Mouse (Mus musculus): ENCODE measurements around the gene Rgs9bp. TPM values are rescaled to one million over a fixed set of nuclear protein-coding genes. Genes with fewer than 3 reads are reported as not detected.

The Rgs9bp gene
- total RNA-seq, 2 experiments from 2014 or later, result 0.05 to 0.43 TPM

GRCm38 (mm10) chr7:35530026-35530425, 55.4 kb downstream of the Rgs9bp start:
- DNase-seq, result no peak

Other genes starting within 250 kb of the Rgs9bp start
- gene Faap24, start 188.7 kb downstream of the Rgs9bp start, total RNA-seq (2021), result 1 to 10 TPM in 1 of 2 experiments, under 1 TPM in 1; 0.79 to 1.0 TPM
- 1 to 10 TPM; 4.9 to 6.4 TPM for gene Cep89, start 188.5 kb downstream of the Rgs9bp start, total RNA-seq (2021)
- gene Slc7a9, start 136.8 kb downstream of the Rgs9bp start, total RNA-seq (2021), result not detected
- not detected for gene Tdrd12, start 47.8 kb downstream of the Rgs9bp start, total RNA-seq (2021)
- 10 to 100 TPM; 37.7 to 42.7 TPM for gene Nudt19, start 29.3 kb downstream of the Rgs9bp start, total RNA-seq (2021)
- gene Ankrd27, start 662 bp upstream of the Rgs9bp start, total RNA-seq (2021), result 10 to 100 TPM in 1 of 2 experiments, 1 to 10 TPM in 1; 7.9 to 11.1 TPM
- gene Pdcd5, start 61.9 kb upstream of the Rgs9bp start, total RNA-seq (2021), result 100 to 1,000 TPM; 110 to 118 TPM
- 1 to 10 TPM; 5.0 TPM for gene Dpy19l3, start 168.9 kb upstream of the Rgs9bp start, total RNA-seq (2021)
- gene Zfp507, start 217.4 kb upstream of the Rgs9bp start, total RNA-seq (2021), result 10 to 100 TPM; 13.8 to 15.4 TPM